Mouse (Mus musculus) hindbrain, embryonic 11.5 days (tissue): ENCODE results near the gene Evi5. TPM values are rescaled to one million over a fixed set of nuclear protein-coding genes. Genes with fewer than 3 reads are reported as not detected.

Experiments used
- ATAC-seq: fragments of 200-750 bp; cut with Nextera tagmentation; 2 replicates; pipeline ENCODE4 v1.8.0; 2017; ENCODE audit warnings: mild to moderate bottlenecking, moderate TSS enrichment, moderate library complexity; ENCODE audit not compliant: low FRiP score
- DNase-seq: peaks from one replicate; pipeline ENCODE4 v3.0.0-alpha.2; 2015; ENCODE audit warnings: low spot score
- H3K27ac ChIP-seq: fragments of 300-500 bp; sonication (generic); 2 replicates; pipeline ENCODE4 v1.5.1; 2014; ENCODE audit warnings: mild to moderate bottlenecking, low read depth, low read length
- H3K27me3 ChIP-seq: fragments of 300-500 bp; sonication (generic); 2 replicates; pipeline ENCODE4 v1.6.1; 2014; ENCODE audit warnings: mild to moderate bottlenecking, low read length, moderate library complexity, mixed read lengths; ENCODE audit not compliant: control insufficient read depth, insufficient read depth
- H3K36me3 ChIP-seq: fragments of 300-500 bp; sonication (generic); 2 replicates; pipeline ENCODE4 v1.6.1; 2014; ENCODE audit warnings: mild to moderate bottlenecking, low read length, moderate library complexity, mixed read lengths; ENCODE audit not compliant: control insufficient read depth, insufficient read depth
- H3K4me1 ChIP-seq: fragments of 300-500 bp; sonication (generic); replicated peaks from 2 replicates; pipeline ENCODE4 v1.6.1; 2014; ENCODE audit warnings: low read length, mixed read lengths; ENCODE audit not compliant: control insufficient read depth, insufficient read depth
- H3K4me2 ChIP-seq: fragments of 300-500 bp; sonication (generic); replicated peaks from 2 replicates; pipeline ENCODE4 v1.6.1; 2014; ENCODE audit warnings: mild to moderate bottlenecking, low read depth, low read length
- H3K4me3 ChIP-seq: fragments of 300-500 bp; sonication (generic); 2 replicates; pipeline ENCODE4 v1.5.1; 2014; ENCODE audit warnings: low read depth, low read length
- H3K9ac ChIP-seq: fragments of 300-500 bp; sonication (generic); 2 replicates; pipeline ENCODE4 v1.6.1; 2014; ENCODE audit warnings: low read depth, low read length
- H3K9me3 ChIP-seq: fragments of 300-500 bp; sonication (generic); 2 replicates; pipeline ENCODE4 v1.6.1; 2016; ENCODE audit warnings: low read length; ENCODE audit not compliant: control insufficient read depth
- WGBS: fragments of 180-500 bp; shearing (Covaris S2); extraction: QIAGEN DNeasy Blood & Tissue Kit; methylation state at CpG from one replicate; pipeline ENCODE4 v1.1.7; 2014; 5-methylcytosine and 5-hydroxymethylcytosine counted together
- polyA plus RNA-seq: library from polyadenylated mRNA; unstranded; fragments of >200 nt; fragmentation: Nextera tagmentation; extraction: Ambion mirVana; gene quantifications from 2 replicates; pipeline ENCODE4 v1.2.1, GENCODE M21; 2014

The Evi5 gene
- polyA plus RNA-seq, 1 experiment from 2014 or later: 59.5 TPM

GRCm38 (mm10) chr5:107801234-107801633 is 73.7 kb downstream of the Evi5 start:
- no peak overlapping the region for H3K27ac ChIP-seq
- no peaks in the 10 kb centered on the region for H3K4me1 ChIP-seq
- no peaks in the 10 kb centered on the region for H3K9me3 ChIP-seq
- no peak for DNase-seq
- no peaks in the 10 kb centered on the region for H3K36me3 ChIP-seq
- H3K4me2 ChIP-seq: no peak overlapping the region
- no peaks in the 10 kb centered on the region for H3K27me3 ChIP-seq
- WGBS: 81% methylated on average over 2 of the region's 2 CpGs
- no peak overlapping the region for H3K4me3 ChIP-seq
- H3K9ac ChIP-seq: no peak overlapping the region
- ATAC-seq: no peak

- WGBS: 93% methylated on average over 6 of the region's 6 CpGs
- no peak overlapping the region for H3K4me2 ChIP-seq
- no peaks in the 10 kb centered on the region for H3K36me3 ChIP-seq
- H3K9me3 ChIP-seq: no peaks in the 10 kb centered on the region
- no peaks in the 10 kb centered on the region for H3K4me1 ChIP-seq
- DNase-seq (no peak), ATAC-seq (no peak)
- no peak overlapping the region for H3K4me3 ChIP-seq
- H3K27me3 ChIP-seq: no peaks in the 10 kb centered on the region
- no peak overlapping the region for H3K27ac ChIP-seq
- H3K9ac ChIP-seq: no peak overlapping the region
These were observed 76.6 kb downstream of the Evi5 start for GRCm38 (mm10) chr5:107798290-107798689.

- no peak overlapping the region for H3K4me2 ChIP-seq
- no peak for ATAC-seq
- H3K27ac ChIP-seq: no peak overlapping the region
- no peaks in the 10 kb centered on the region for H3K9me3 ChIP-seq
- WGBS: 47% methylated on average over 2 of the region's 2 CpGs
- H3K9ac ChIP-seq: no peak overlapping the region
- DNase-seq: no peak
- H3K4me1 ChIP-seq: no peaks in the 10 kb centered on the region
- no peak overlapping the region for H3K4me3 ChIP-seq
- no peaks in the 10 kb centered on the region for H3K27me3 ChIP-seq
- H3K36me3 ChIP-seq: no peaks in the 10 kb centered on the region
These were observed 81.0 kb downstream of the Evi5 start for GRCm38 (mm10) chr5:107793927-107794326.

GRCm38 (mm10) chr5:107793258-107793657 is 81.6 kb downstream of the Evi5 start:
- no peaks in the 10 kb centered on the region for H3K4me1 ChIP-seq
- DNase-seq (peak; percentile 4), ATAC-seq (no peak)
- no peak overlapping the region for H3K4me3 ChIP-seq
- no peak overlapping the region for H3K27ac ChIP-seq
- no peaks in the 10 kb centered on the region for H3K36me3 ChIP-seq
- 59% methylated on average over 3 of the region's 3 CpGs for WGBS
- no peaks in the 10 kb centered on the region for H3K9me3 ChIP-seq
- no peaks in the 10 kb centered on the region for H3K27me3 ChIP-seq
- H3K9ac ChIP-seq: no peak overlapping the region
- H3K4me2 ChIP-seq: no peak overlapping the region

- H3K4me3 ChIP-seq: no peak overlapping the region
- no peaks in the 10 kb centered on the region for H3K9me3 ChIP-seq
- H3K4me2 ChIP-seq: no peak overlapping the region
- no peak overlapping the region for H3K9ac ChIP-seq
- DNase-seq (no peak), ATAC-seq (no peak)
- H3K27me3 ChIP-seq: no peaks in the 10 kb centered on the region
- WGBS: 88% methylated on average over 3 of the region's 3 CpGs
- no peaks in the 10 kb centered on the region for H3K4me1 ChIP-seq
- H3K36me3 ChIP-seq: no peaks in the 10 kb centered on the region
- no peak overlapping the region for H3K27ac ChIP-seq
These were observed 82.4 kb downstream of the Evi5 start for GRCm38 (mm10) chr5:107792516-107792915.

- ATAC-seq (no peak), DNase-seq (no peak)
- H3K4me1 ChIP-seq: no peaks in the 10 kb centered on the region
- H3K9ac ChIP-seq: no peak overlapping the region
- no peak overlapping the region for H3K27ac ChIP-seq
- H3K4me2 ChIP-seq: no peak overlapping the region
- H3K27me3 ChIP-seq: no peaks in the 10 kb centered on the region
- H3K4me3 ChIP-seq: no peak overlapping the region
- H3K9me3 ChIP-seq: no peaks in the 10 kb centered on the region
- H3K36me3 ChIP-seq: no peaks in the 10 kb centered on the region
- WGBS: 91% methylated on average over 2 of the region's 2 CpGs
These were observed 82.9 kb downstream of the Evi5 start for GRCm38 (mm10) chr5:107791966-107792365.

GRCm38 (mm10) chr5:107789492-107789891 is 85.4 kb downstream of the Evi5 start:
- WGBS: 80% methylated on average over 5 of the region's 5 CpGs
- H3K4me2 ChIP-seq: no peak overlapping the region
- no peak for ATAC-seq
- no peak overlapping the region for H3K4me3 ChIP-seq
- peak; percentile 6 for DNase-seq
- H3K4me1 ChIP-seq: no peaks in the 10 kb centered on the region
- no peaks in the 10 kb centered on the region for H3K9me3 ChIP-seq
- H3K36me3 ChIP-seq: no peaks in the 10 kb centered on the region
- H3K27me3 ChIP-seq: no peaks in the 10 kb centered on the region
- no peak overlapping the region for H3K27ac ChIP-seq
- no peak overlapping the region for H3K9ac ChIP-seq

GRCm38 (mm10) chr5:107787682-107788443 is 87.0 kb downstream of the Evi5 start:
- Histone ChIP-seq H3K27me3 (no peaks in the 10 kb centered on the region), H3K4me3 (no peak overlapping the region), H3K9ac (no peak overlapping the region), H3K36me3 (no peaks in the 10 kb centered on the region), H3K4me2 (no peak overlapping the region), H3K27ac (no peak overlapping the region), H3K4me1 (no peaks in the 10 kb centered on the region), H3K9me3 (no peaks in the 10 kb centered on the region)
- no peak for ATAC-seq
- DNase-seq: no peak
- 90% methylated on average over 7 of the region's 7 CpGs for WGBS

GRCm38 (mm10) chr5:107782360-107782759 is 92.5 kb downstream of the Evi5 start:
- no peaks in the 10 kb centered on the region for H3K27me3 ChIP-seq
- H3K4me3 ChIP-seq: no peak overlapping the region
- no peak for ATAC-seq
- H3K9me3 ChIP-seq: no peaks in the 10 kb centered on the region
- H3K4me2 ChIP-seq: no peak overlapping the region
- no peak overlapping the region for H3K27ac ChIP-seq
- no peak overlapping the region for H3K9ac ChIP-seq
- H3K4me1 ChIP-seq: no peaks in the 10 kb centered on the region
- H3K36me3 ChIP-seq: no peaks in the 10 kb centered on the region
- whole genome bisulfite sequencing: 94% methylated on average over 1 of the region's 1 CpGs
- DNase-seq: no peak
